10 mouse cellular contexts compared by ENCODE assay signal in genomic region chr12:40177089-40177488, GRCm38 (mm10). TPM values are rescaled to one million over a fixed set of nuclear protein-coding genes. Genes with fewer than 3 reads are reported as not detected.
DNase-seq lines count a peak whose midpoint lies in the region; ATAC-seq and TF ChIP-seq lines count a peak whose summit lies in the region.
"Had no signal": no experiment of that assay in that cellular context is flagged by ENCODE, and none has a peak within 500 bp of the region (broad histone marks: within the 10 kb centered on the region; RNA-seq: fewer than 3 reads in every experiment).

No protein-coding gene starts in this region.

- no peak overlapping the region for H3K9ac ChIP-seq in liver, adult 2 months (ENCODE audit: low read depth, low read length)
- H3K9ac ChIP-seq in liver, embryonic 12.5 days: no peak overlapping the region
- no peak overlapping the region for H3K9ac ChIP-seq in forebrain, embryonic 11.5 days (ENCODE audit: low read length)
- H3K9ac ChIP-seq: heart, embryonic 15.5 days; midbrain, embryonic 12.5 days had no signal

- WGBS in liver, adult 2 months: 53% methylated on average over 6 of the region's 6 CpGs
- WGBS in liver, embryonic 12.5 days (ENCODE audit: insufficient replicate concordance): 45% methylated on average over 6 of the region's 6 CpGs
- WGBS in forebrain, embryonic 11.5 days: 55% methylated on average over 6 of the region's 6 CpGs

- no peak for TF ChIP-seq POLR2A in liver, adult 2 months (IDR thresholded peaks at IDR 0.05; ENCODE audit: extremely low read depth, insufficient read depth, low read length)

- TF ChIP-seq CTCF in liver, adult 2 months (IDR thresholded peaks at IDR 0.05; ENCODE audit: low read depth, low read length): peak; percentile 29; the same call in 1 of the 2 replicates

- no peaks in the 10 kb centered on the region for H3K79me2 ChIP-seq in liver, adult 2 months (ENCODE audit: control insufficient read depth, insufficient read depth, low read length)

- ATAC-seq in liver, embryonic 12.5 days: no peak
- ATAC-seq in megakaryocyte progenitor cell, adult 5-6 weeks (replicated peaks; ENCODE audit: poor library complexity): peak; percentile 86
- no peak for ATAC-seq in forebrain, embryonic 11.5 days (replicated peaks; ENCODE audit: low FRiP score)

- H3K36me3 ChIP-seq in liver, adult 2 months (ENCODE audit: control insufficient read depth, insufficient read depth, low read length): no peaks in the 10 kb centered on the region
- H3K36me3 ChIP-seq in liver, embryonic 12.5 days: no peaks in the 10 kb centered on the region
- no peaks in the 10 kb centered on the region for H3K36me3 ChIP-seq in forebrain, embryonic 11.5 days (ENCODE audit: control insufficient read depth, insufficient read depth, low read length)
- H3K36me3 ChIP-seq: midbrain, embryonic 12.5 days had no signal

- H3K4me3 ChIP-seq in liver, adult 2 months (ENCODE audit: insufficient read depth, low read depth, low read length): no peak overlapping the region
- H3K4me3 ChIP-seq in liver, embryonic 12.5 days: no peak overlapping the region
- no peak overlapping the region for H3K4me3 ChIP-seq in forebrain, embryonic 11.5 days (ENCODE audit: low read depth, low read length)
- H3K4me3 ChIP-seq: heart, embryonic 15.5 days; midbrain, embryonic 12.5 days had no signal

- H3K9me3 ChIP-seq in liver, embryonic 12.5 days (replicated peaks): peaks cover 7% of the 10 kb centered on the region; the same call in 1 of the 2 replicates
- no peaks in the 10 kb centered on the region for H3K9me3 ChIP-seq in forebrain, embryonic 11.5 days (ENCODE audit: control insufficient read depth, low read length)
- H3K9me3 ChIP-seq: heart, embryonic 15.5 days had no signal

- DNase-seq in embryo, embryonic 11 days: peak; percentile 30
- DNase-seq in embryo, embryonic 9.5 days (ENCODE audit: extremely low spot score): no peak
- DNase-seq in liver, adult 2 months (ENCODE audit: extremely low read depth, low read depth, low spot score): peak; percentile 8
- DNase-seq in c-Kit-negative CD71-positive TER-119-positive erythroid progenitor cells, embryonic 14.5 days (ENCODE audit: low read depth, low spot score): peak; percentile 12
- no peak for DNase-seq in forebrain, embryonic 11.5 days (ENCODE audit: low spot score)
- no peak for DNase-seq in ovary, adult 18-20 months (ENCODE audit: low spot score)

- no peaks in the 10 kb centered on the region for H3K4me1 ChIP-seq in liver, adult 2 months (ENCODE audit: control insufficient read depth, insufficient read depth, low read length)
- H3K4me1 ChIP-seq in liver, embryonic 12.5 days: no peaks in the 10 kb centered on the region
- H3K4me1 ChIP-seq in forebrain, embryonic 11.5 days (replicated peaks; ENCODE audit: control insufficient read depth, insufficient read depth, low read length): no peaks in the 10 kb centered on the region
- H3K4me1 ChIP-seq: midbrain, embryonic 12.5 days had no signal

- H3K4me2 ChIP-seq in liver, embryonic 12.5 days: no peak overlapping the region
- H3K4me2 ChIP-seq in forebrain, embryonic 11.5 days (ENCODE audit: low read depth, low read length, severe bottlenecking): no peak overlapping the region
- H3K4me2 ChIP-seq: heart, embryonic 15.5 days; midbrain, embryonic 12.5 days had no signal

- no peak overlapping the region for H3K27ac ChIP-seq in liver, adult 2 months (replicated peaks; ENCODE audit: insufficient read depth, low read depth, low read length)
- no peak overlapping the region for H3K27ac ChIP-seq in liver, embryonic 12.5 days
- H3K27ac ChIP-seq in forebrain, embryonic 11.5 days (ENCODE audit: low read depth, low read length): no peak overlapping the region
- H3K27ac ChIP-seq: heart, embryonic 15.5 days; midbrain, embryonic 12.5 days had no signal

- H3K27me3 ChIP-seq in liver, adult 2 months (ENCODE audit: control insufficient read depth, insufficient read depth, low read length): no peaks in the 10 kb centered on the region; the same call in 1 of the 2 replicates
- no peaks in the 10 kb centered on the region for H3K27me3 ChIP-seq in liver, embryonic 12.5 days (replicated peaks)
- no peaks in the 10 kb centered on the region for H3K27me3 ChIP-seq in forebrain, embryonic 11.5 days (ENCODE audit: control insufficient read depth, insufficient read depth, low read length)
- H3K27me3 ChIP-seq: heart, embryonic 15.5 days; midbrain, embryonic 12.5 days had no signal

RNA-seq across cellular contexts. Expression of gene Lsmem1, which starts 22.2 kb away (rescaled TPM):
- total RNA-seq in liver, adult 2 months (2014; rRNA removed): not detected in 2 replicates
- polyA plus RNA-seq in liver, adult 2 months (2012; rRNA removed): not detected in 2 replicates
- polyA plus RNA-seq in liver, embryonic 12.5 days (2016; fragmentation: Nextera tagmentation; extraction: Ambion mirVana): not detected in 2 replicates
- total RNA-seq in megakaryocyte progenitor cell, adult 5-6 weeks (2015): not detected in 2 replicates
- total RNA-seq in megakaryocyte progenitor cell, adult 5-6 weeks (2017): 0.24 and 0.54 TPM in 2 replicates
- not detected in 2 replicates for polyA plus RNA-seq in forebrain, embryonic 11.5 days (2014; fragmentation: Nextera tagmentation; extraction: Ambion mirVana)
- polyA plus RNA-seq: midbrain, embryonic 12.5 days had no signal

RNA-seq across cellular contexts. Expression of gene Scin, which starts 43.1 kb away (rescaled TPM):
- 0.07 TPM in 1 of 2 replicates, not detected in the other for total RNA-seq in liver, adult 2 months (2014; rRNA removed)
- polyA plus RNA-seq in liver, adult 2 months (2012; rRNA removed): 0.02 and 0.04 TPM in 2 replicates
- polyA plus RNA-seq in liver, embryonic 12.5 days (2016; fragmentation: Nextera tagmentation; extraction: Ambion mirVana): 0.22 and 0.43 TPM in 2 replicates
- 1.8 and 2.9 TPM in 2 replicates for total RNA-seq in megakaryocyte progenitor cell, adult 5-6 weeks (2015)
- 3.2 and 4.6 TPM in 2 replicates for total RNA-seq in megakaryocyte progenitor cell, adult 5-6 weeks (2017)
- polyA plus RNA-seq in forebrain, embryonic 11.5 days (2014; fragmentation: Nextera tagmentation; extraction: Ambion mirVana): 0.13 TPM in 1 of 2 replicates, not detected in the other

Comparison
In these comparisons a context has a peak if more than half of its experiments do, and no peak if none do; other contexts are left out.
1. DNase-seq: peak in embryo, embryonic 11 days (single experiment), liver, adult 2 months (single experiment) and c-Kit-negative CD71-positive TER-119-positive erythroid progenitor cells, embryonic 14.5 days (single experiment); none in embryo, embryonic 9.5 days (single experiment), forebrain, embryonic 11.5 days (single experiment) and ovary, adult 18-20 months (single experiment).